Mouse (Mus musculus) spleen, adult 2 months (tissue): ENCODE results near the gene Myom3. TPM values are rescaled to one million over a fixed set of nuclear protein-coding genes. Genes with fewer than 3 reads are reported as not detected.

Experiments used
- DNase-seq, 2 experiments: peaks; one replicate each; pipeline versions ENCODE4 v3.0.0 to v3.0.0-alpha.2; 2012 to 2021; ENCODE audit warnings: low spot score in 2 of 2, low read depth in 1 of 2
- H3K27ac ChIP-seq: fragments of 200-500 bp; 2 replicates; pipeline ENCODE4 v1.5.1; 2012; ENCODE audit warnings: low read length, inconsistent platforms; ENCODE audit not compliant: insufficient read depth
- H3K27me3 ChIP-seq: fragments of 200-500 bp; 2 replicates; pipeline ENCODE4 v1.6.1; 2012; ENCODE audit warnings: mild to moderate bottlenecking, moderate library complexity, low read length, inconsistent platforms; ENCODE audit not compliant: control insufficient read depth, insufficient read depth
- H3K36me3 ChIP-seq: fragments of 200-500 bp; 2 replicates; pipeline ENCODE4 v1.6.1; 2012; ENCODE audit warnings: mild to moderate bottlenecking, low read length, inconsistent platforms; ENCODE audit not compliant: control insufficient read depth, insufficient read depth
- H3K4me1 ChIP-seq: fragments of 200-500 bp; 2 replicates; pipeline ENCODE4 v1.6.1; 2011; ENCODE audit warnings: inconsistent platforms; ENCODE audit not compliant: control insufficient read depth, insufficient read depth, insufficient read length
- H3K4me3 ChIP-seq: fragments of 200-500 bp; 2 replicates; pipeline ENCODE4 v1.5.1; 2011; ENCODE audit warnings: mild to moderate bottlenecking, inconsistent platforms; ENCODE audit not compliant: insufficient read depth, insufficient read length; ENCODE audit errors: extremely low read depth
- CTCF ChIP-seq: fragments of 200-500 bp; IDR thresholded peaks from 2 replicates; pipeline ENCODE4 v1.5.1; 2011; ENCODE audit warnings: mild to moderate bottlenecking, inconsistent platforms; ENCODE audit not compliant: insufficient read depth, insufficient read length, insufficient replicate concordance; ENCODE audit errors: extremely low read depth
- POLR2A ChIP-seq: fragments of 200-500 bp; IDR thresholded peaks from 2 replicates; pipeline ENCODE4 v1.6.1; 2011; ENCODE audit warnings: low read depth, low read length, inconsistent platforms
- WGBS: fragments of 180-500 bp; shearing (Covaris S2); methylation state at CpG from one replicate; pipeline ENCODE4 v1.1.7; 2018; 5-methylcytosine and 5-hydroxymethylcytosine counted together
- polyA plus RNA-seq: library from polyadenylated mRNA; depleted of rRNA; stranded (reverse); fragments of >200 nt; gene quantifications from 2 replicates; pipeline ENCODE4 v1.2.3, GENCODE M21; 2012

Myom3 gene
- polyA plus RNA-seq, 1 experiment, result 0.22 TPM

DNA sequence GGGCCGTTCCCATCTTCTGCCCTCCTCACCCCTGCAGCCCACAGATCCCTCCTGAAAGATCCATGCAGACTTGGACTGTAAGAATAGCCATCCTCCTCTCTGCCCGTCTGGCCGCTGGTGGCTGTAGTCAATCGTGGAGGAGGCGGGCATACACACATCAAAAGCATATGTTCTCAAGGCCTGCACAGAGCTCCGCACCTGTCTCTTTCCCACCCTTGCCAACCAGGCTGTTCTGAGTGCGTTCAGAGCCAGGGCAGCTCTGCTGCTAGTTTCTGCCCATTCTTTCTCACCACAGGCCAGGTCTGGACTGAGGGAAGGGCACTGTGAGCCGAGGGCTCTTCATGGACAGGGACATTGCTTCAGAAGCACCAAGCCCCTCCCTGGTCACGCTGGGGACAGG lies 29.3 kb upstream of the Myom3 start:
- no peaks in the 10 kb centered on the region for H3K4me1 ChIP-seq
- no peak for DNase-seq
- no peaks in the 10 kb centered on the region for H3K27me3 ChIP-seq
- WGBS, result 84% methylated on average over 9 of the region's 9 CpGs
- H3K36me3 ChIP-seq, result no peaks in the 10 kb centered on the region
- no peak overlapping the region for H3K4me3 ChIP-seq
- no peak for TF ChIP-seq POLR2A
- TF ChIP-seq CTCF, result no peak
- H3K27ac ChIP-seq, result no peak overlapping the region

DNA sequence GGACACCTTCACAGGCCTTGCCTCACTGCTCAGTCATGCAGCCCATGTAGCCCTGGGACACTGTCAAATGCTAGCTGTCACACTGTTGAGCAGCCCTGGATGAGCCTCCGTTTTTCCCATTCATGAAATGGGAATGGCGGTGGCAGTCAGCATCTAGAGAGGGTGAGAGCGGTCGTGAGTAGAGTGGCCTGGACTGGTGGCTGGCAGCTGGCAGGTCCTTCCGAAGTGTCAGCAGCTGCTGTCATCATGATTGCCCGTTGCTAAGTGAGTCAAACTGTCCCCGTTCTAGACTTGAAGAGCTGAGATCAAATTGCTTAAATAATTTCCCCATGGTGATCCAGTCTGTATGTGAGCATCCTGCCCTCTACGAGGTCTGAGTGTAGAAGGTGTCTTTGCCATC lies 28.6 kb upstream of the Myom3 start:
- Histone ChIP-seq H3K27ac (no peak overlapping the region), H3K36me3 (no peaks in the 10 kb centered on the region), H3K27me3 (no peaks in the 10 kb centered on the region), H3K4me3 (no peak overlapping the region), H3K4me1 (no peaks in the 10 kb centered on the region)
- no peak for TF ChIP-seq POLR2A
- no peak for TF ChIP-seq CTCF
- DNase-seq, result no peak
- WGBS, result 81% methylated on average over 8 of the region's 8 CpGs

DNA sequence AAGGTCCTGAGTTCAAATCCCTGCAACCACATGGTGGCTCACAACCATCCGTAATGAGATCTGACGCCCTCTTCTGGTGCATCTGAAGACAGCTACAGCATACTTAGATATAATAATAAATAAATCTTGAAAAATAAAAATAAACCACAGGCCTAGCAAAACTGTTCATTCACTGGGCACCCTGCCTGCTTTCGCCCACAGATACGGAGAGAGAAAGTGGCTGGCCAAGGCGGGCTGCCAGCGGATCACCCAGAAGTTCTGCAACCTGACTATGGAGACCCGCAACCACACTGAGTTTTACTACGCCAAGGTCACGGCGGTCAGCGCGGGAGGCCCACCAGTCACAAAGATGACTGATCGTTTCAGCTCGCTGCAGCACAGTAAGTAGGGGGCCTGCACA lies 25.6 kb upstream of the Myom3 start:
- H3K4me3 ChIP-seq, result no peak overlapping the region
- H3K27me3 ChIP-seq, result no peaks in the 10 kb centered on the region
- no peak for DNase-seq
- WGBS, result 94% methylated on average over 14 of the region's 14 CpGs
- no peak overlapping the region for H3K27ac ChIP-seq
- TF ChIP-seq POLR2A, result no peak
- no peak for TF ChIP-seq CTCF
- no peaks in the 10 kb centered on the region for H3K36me3 ChIP-seq
- H3K4me1 ChIP-seq, result no peaks in the 10 kb centered on the region

DNA sequence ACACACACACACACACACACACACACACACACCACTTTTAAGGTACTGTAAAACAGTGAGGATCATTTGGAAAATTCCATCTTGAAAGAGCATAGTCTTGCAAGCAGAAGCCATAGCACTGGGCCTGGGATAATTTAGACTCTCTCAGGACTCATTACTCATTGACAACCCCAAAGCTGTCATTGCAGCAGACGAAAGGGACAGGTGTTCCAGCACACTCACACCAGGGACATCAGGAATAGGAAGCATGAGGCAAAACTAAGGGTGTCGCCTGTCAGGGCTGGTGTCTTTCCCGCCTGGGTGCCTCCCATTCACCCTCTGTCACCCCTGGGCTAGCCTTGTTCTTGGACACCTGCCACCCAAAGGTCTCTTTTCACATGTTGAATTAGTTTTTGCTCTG lies 22.6 kb upstream of the Myom3 start:
- no peak for DNase-seq
- no peak for TF ChIP-seq CTCF
- no peak for TF ChIP-seq POLR2A
- 76% methylated on average over 3 of the region's 3 CpGs for WGBS
- H3K27me3 ChIP-seq, result no peaks in the 10 kb centered on the region
- no peaks in the 10 kb centered on the region for H3K36me3 ChIP-seq
- no peak overlapping the region for H3K27ac ChIP-seq
- H3K4me1 ChIP-seq, result no peaks in the 10 kb centered on the region; the same call in 1 of the 2 replicates
- H3K4me3 ChIP-seq, result no peak overlapping the region

DNA sequence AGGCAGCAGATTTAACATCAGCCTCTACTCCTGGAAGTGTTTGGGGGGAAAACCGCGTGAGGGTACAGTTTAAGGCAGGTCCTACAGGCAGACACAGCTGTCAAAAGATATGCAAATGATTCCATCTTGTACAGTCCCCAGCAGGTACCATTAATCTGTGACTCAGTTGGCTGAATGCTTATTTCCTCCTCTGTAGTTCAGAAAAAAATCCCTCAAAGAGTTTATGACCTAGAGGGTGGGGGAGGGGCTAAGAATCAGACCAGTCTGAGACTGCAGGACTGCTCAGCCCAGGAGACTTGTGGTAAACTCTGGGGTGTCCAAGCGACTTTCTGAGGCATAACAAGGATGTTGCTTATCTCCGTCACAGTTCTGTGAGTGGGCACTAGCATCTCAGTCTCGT lies 21.3 kb upstream of the Myom3 start:
- Histone ChIP-seq H3K27me3 (no peaks in the 10 kb centered on the region), H3K4me1 (no peaks in the 10 kb centered on the region; the same call in 1 of the 2 replicates), H3K27ac (no peak overlapping the region), H3K36me3 (no peaks in the 10 kb centered on the region), H3K4me3 (no peak overlapping the region)
- DNase-seq, result no peak
- WGBS, result 44% methylated on average over 5 of the region's 5 CpGs
- TF ChIP-seq CTCF, result no peak
- no peak for TF ChIP-seq POLR2A

DNA sequence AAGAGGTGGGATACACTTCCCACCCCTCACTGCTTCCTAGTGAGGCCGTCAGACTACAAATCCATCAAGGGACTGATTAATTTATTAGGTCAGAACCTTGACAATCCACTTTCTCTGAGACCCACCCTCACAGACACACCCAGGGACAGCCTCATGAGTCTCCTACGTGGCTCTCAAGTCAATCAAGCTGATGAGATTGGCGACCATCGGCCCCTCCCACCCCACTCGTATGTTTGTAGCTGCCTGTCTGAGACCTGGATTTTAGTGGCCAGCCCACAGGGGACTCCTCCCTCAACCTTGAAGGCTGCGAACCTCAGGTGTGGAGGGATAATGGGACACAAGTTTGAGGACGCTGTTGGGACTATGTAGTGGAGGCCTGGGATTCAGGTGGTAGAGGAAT lies 20.4 kb upstream of the Myom3 start:
- WGBS, result 69% methylated on average over 7 of the region's 7 CpGs
- TF ChIP-seq CTCF, result no peak
- TF ChIP-seq POLR2A, result no peak
- no peak for DNase-seq
- no peaks in the 10 kb centered on the region for H3K27me3 ChIP-seq
- H3K36me3 ChIP-seq, result no peaks in the 10 kb centered on the region
- no peaks in the 10 kb centered on the region; the same call in 1 of the 2 replicates for H3K4me1 ChIP-seq
- H3K4me3 ChIP-seq, result no peak overlapping the region
- no peak overlapping the region for H3K27ac ChIP-seq

DNA sequence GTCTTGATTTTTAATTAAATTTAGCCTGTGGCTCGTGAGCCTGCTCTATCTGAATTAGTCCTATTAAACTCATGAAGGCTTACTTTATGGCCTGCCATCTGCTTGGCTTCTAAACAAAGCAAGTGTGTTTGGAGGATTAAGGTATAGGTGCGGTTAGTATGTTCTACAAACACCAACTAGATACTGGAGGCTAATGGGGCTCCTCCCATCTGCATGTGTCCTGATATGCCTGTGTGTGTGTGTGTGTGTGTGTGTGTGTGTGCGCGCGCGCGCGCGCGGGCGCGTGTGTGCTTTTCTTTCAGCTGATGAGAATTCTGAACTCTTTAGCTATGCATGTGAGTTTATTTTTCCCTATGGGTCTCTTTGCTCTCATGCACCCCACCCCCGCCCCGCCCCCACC lies 19.8 kb upstream of the Myom3 start:
- Histone ChIP-seq H3K4me1 (no peaks in the 10 kb centered on the region; the same call in 1 of the 2 replicates), H3K27ac (no peak overlapping the region), H3K4me3 (no peak overlapping the region), H3K36me3 (no peaks in the 10 kb centered on the region), H3K27me3 (no peaks in the 10 kb centered on the region)
- no peak for DNase-seq
- WGBS, result 87% methylated on average over 14 of the region's 14 CpGs
- no peak for TF ChIP-seq POLR2A
- no peak for TF ChIP-seq CTCF

DNA sequence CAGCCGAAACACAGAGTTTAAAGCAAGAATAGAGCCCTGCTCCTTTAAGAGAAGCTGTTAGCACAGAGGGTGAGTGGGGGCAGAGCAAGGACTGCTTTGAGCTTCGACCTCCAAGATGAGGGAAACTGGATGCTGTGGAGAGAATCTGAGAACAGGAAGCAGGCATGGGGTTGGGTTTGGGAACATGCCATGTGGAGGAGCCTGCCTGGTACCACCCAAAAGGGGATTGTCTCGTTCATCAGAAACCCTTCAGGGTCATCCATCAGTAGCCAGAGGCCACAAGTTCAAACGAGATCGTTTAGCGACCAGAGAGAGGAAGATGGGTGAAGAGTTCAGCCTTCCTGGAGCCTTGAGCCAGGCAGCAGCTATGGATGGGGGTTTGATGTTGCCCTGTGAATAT lies 16.0 kb upstream of the Myom3 start:
- 32% methylated on average over 6 of the region's 6 CpGs for WGBS
- no peak for DNase-seq

More for the DNA sequence above, 16.0 kb upstream of the Myom3 start:
- Histone ChIP-seq H3K36me3 (no peaks in the 10 kb centered on the region), H3K27me3 (no peaks in the 10 kb centered on the region), H3K27ac (no peak overlapping the region), H3K4me3 (no peak overlapping the region), H3K4me1 (no peaks in the 10 kb centered on the region; the same call in 1 of the 2 replicates)
- TF ChIP-seq CTCF (no peak), POLR2A (no peak)
